Mouse (Mus musculus): ENCODE measurements around the gene Rps6ka4.

DNA sequence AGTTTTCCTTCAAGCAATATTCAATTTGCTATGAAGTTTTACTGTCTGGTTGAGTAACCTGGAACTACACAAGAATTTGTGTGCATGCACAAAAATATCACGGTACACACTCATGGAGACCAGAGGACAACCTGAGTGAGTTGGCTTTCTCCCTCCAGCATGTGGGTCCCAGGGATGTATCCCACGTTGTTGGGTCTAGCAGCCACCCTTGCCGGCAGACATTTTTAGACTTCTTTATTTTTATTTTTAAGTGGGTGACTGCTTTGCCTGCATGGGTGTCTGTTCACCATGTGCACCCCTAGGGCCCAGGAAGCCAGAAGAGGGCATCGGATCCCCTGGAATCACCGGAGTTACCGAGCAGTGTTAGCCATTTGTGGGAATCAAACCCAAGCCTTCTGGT lies 15.1 kb downstream of the Rps6ka4 start:
- TF ChIP-seq GATA1 (IDR thresholded peaks at IDR 0.05; ENCODE audit: low read length), result no peak
- TF ChIP-seq TAL1 (IDR thresholded peaks at IDR 0.05; ENCODE audit: low read length), result no peak
